Mouse (Mus musculus) erythroblast, embryonic 14.5 days (primary cell): ENCODE results near the gene Ghrh.

Experiments
- GATA1 ChIP-seq: IDR thresholded peaks from 2 replicates; pipeline ENCODE4 v1.6.1; 2012; ENCODE audit warnings: low read length, inconsistent platforms, mixed read lengths
- TAL1 ChIP-seq: IDR thresholded peaks from 3 replicates; pipeline ENCODE4 v1.6.1; 2012; ENCODE audit warnings: low read length, inconsistent platforms, mixed read lengths

DNA sequence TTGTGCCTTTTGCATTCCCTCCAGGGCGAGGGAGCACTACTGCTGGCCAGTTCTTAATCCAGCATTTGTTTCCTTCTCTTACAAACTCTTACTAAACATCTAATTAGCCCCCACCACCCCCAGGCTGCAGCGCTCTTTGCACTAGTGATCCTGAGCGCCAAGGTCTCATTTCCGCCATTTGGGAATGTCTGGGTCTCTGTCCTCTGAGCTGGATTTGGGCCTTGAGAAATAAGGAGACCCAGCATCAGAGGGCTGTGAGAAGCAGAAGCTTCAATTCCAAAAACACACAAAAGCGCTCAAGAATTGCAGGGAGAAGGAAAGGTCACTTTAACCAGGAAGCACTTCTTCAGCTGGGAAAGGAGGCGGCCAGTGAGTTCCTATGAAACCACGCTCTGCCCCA, 7.8 kb downstream of the Ghrh start:
- TF ChIP-seq GATA1 (no peak), TAL1 (no peak)
